Mouse (Mus musculus): Measurements from ENCODE around the gene C87436. TPM values are rescaled to one million over a fixed set of nuclear protein-coding genes. Genes with fewer than 3 reads are reported as not detected.

Gene C87436
- polyA plus RNA-seq, 1 experiment from 2014 or later: 16.1 TPM

DNA sequence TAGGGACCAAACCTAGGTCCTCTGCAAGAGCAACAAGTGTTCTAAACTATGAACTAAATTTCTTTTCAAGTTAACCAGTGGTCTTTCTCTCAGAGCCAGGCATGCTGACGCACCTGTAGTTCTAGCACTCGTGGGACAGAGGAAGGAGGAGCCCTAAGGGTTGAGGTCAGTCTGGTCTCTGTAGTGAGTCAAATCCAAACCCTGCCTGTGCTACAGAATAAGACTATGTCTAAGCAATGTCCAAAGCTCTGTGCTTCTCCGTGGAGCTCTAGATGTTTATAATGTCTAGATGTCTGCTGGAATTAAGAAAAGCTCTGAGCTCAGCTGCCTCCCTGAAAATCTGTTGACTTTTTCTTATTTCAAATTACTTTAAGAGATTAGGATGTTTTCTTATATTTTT, 18.6 kb downstream of the C87436 start:
- ChIA-PET CTCF (interaction anchor here (0.7 to 1.0 kb wide), 2 partner anchors 9 to 11 kb away, joined by 3 read pairs; no protein-coding TSS in a partner anchor), POLR2A (no interaction called here)
- ATAC-seq (no peak), DNase-seq (ENCODE audit: low read depth, low spot score) (no peak)
- H3K27me3 ChIP-seq: no peaks in the 10 kb centered on the region
- TF ChIP-seq CTCF (IDR thresholded peaks at IDR 0.05): no peak
- in situ Hi-C loops (cut with MboI; ENCODE audit: low pct_unique_long_range_greater_than_20kb): no loop called here

DNA sequence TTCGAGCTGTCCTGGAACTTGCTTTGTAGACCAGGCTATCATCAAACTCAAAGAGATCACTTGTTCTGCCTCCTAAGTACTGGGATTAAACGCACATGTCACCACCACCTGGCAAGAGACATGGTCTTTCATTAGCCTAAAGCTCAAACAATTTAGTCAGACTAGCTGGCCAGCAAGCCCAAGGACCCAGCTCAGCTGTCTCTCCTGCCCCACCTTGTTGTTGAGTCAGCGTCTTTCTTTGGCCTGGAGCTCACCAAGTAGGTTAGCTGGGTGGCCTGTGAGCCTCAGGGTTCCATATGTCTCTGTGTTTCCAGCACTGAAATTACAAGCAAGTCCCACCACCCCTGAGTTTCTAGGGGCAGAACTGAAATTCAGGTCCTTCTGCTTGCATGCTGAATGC, 24.9 kb downstream of the C87436 start:
- CTCF ChIA-PET: interaction anchor here (1.4 to 1.5 kb wide), 2 partner anchors 10 to 14 kb away, joined by 3 to 4 read pairs; no protein-coding TSS in a partner anchor
- no peak for TF ChIP-seq CTCF (IDR thresholded peaks at IDR 0.05)
- no peak for DNase-seq (ENCODE audit: low read depth, low spot score)

DNA sequence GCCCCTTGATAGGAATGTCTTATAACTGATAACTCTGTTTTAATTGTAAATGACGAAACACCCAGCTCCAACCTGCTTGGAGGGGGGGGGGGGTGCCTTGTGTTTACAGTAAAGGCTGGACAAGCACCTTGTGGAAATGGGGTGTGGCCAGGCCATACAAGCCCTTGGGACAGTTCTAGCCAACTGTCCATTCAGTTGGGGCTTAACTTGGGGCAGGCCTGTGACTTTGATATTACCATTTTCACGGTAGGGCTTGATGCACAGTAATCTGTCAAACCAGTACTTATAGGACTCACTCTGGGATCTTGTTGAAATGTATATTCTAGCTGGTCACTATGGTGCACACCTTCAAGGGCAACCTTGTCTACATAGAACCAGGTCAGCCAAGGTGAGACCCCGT, 33.1 kb downstream of the C87436 start:
- POLR2A ChIA-PET: no interaction called here

More for the DNA sequence above, 24.9 kb downstream of the C87436 start:
- POLR2A ChIA-PET: no interaction called here
- in situ Hi-C loops (cut with MboI; ENCODE audit: low pct_unique_long_range_greater_than_20kb): no loop called here
- H3K27me3 ChIP-seq: no peaks in the 10 kb centered on the region
- ATAC-seq: no peak

DNA sequence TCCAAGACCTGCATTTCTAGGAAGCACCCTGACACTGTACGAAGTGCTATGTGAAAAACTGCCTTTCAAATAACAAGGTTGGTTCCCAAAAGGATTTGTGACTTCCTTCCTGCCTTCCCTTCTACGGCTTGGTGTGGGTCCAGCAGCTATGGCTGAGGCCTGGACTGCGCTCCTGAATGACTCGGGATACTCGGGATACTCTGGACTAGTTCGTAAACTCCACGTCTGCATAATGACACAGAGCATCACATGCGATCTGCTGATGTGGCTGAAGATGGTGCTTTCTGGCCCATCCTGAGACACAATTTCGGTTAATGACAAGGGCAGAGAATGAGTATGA, 33.6 kb downstream of the C87436 start:
- ATAC-seq (no peak), DNase-seq (ENCODE audit: low read depth, low spot score) (no peak)
- in situ Hi-C loops (cut with MboI; ENCODE audit: low pct_unique_long_range_greater_than_20kb): no loop called here
- ChIA-PET POLR2A (interaction anchor here (0.7 kb wide), 1 partner anchor 53 kb away, joined by 3 read pairs; no protein-coding TSS in a partner anchor), CTCF (interaction anchor here (0.9 to 1.4 kb wide), 3 partner anchors 10 to 31 kb away, joined by 3 to 4 read pairs (median 3); no protein-coding TSS in a partner anchor)
- no peak for TF ChIP-seq CTCF (IDR thresholded peaks at IDR 0.05)
- H3K27me3 ChIP-seq: no peaks in the 10 kb centered on the region

More for the DNA sequence above, 33.1 kb downstream of the C87436 start:
- H3K27me3 ChIP-seq: no peaks in the 10 kb centered on the region
- DNase-seq (ENCODE audit: low read depth, low spot score) (no peak), ATAC-seq (no peak)
- in situ Hi-C loops (cut with MboI; ENCODE audit: low pct_unique_long_range_greater_than_20kb): no loop called here
- CTCF ChIA-PET: interaction anchor here (0.6 to 1.4 kb wide), 3 partner anchors 11 to 42 kb away, joined by 3 to 4 read pairs (median 3); no protein-coding TSS in a partner anchor
- TF ChIP-seq CTCF (IDR thresholded peaks at IDR 0.05): no peak

DNA sequence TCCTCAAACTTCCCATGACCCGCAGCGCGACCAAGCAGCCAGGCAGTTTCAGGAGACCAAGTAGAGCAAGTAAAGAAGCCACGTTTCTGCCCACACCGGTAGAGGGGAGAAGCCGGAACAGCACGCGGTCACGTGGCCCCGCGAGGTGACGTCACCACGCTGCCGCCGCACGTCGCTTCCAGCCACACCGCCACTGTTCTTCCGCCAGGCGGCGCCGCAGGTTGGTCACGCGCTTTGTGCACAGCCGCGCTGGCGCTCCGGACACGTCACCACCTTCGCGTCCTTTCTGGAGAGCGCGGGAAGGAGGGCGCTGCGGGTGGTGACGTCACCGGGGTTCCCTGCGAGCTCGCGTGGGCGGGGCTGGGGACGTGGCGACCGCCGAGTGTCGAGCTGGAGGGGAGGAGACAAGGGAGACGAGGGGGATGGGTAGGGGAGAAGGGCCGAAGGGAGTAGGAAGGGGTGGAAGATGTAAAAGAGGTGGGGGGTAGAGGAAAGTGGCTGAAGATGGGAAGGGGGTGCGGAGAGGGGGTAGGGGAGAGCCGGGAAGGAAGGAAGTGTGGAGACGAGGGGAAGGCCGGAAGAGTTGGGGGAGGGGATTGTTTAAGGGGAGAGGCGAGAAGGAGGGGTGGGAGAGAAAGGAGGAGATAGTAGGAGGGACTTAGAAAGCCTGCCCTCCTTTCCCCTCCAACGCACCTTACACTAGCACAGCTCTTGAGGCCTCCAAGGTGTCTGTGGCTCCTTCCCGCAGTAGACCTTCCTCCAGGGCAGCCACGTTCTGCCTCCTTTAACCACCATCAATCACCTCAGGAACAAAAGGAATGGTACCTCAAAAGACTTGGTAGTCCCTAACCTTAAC, 34.2 kb downstream of the C87436 start:
- POLR2A ChIA-PET: interaction anchor here (0.6 to 3.6 kb wide), 5 partner anchors 9 to 1112 kb away, joined by 3 to 29 read pairs (median 3); no protein-coding TSS in a partner anchor
- CTCF ChIA-PET: interaction anchor here (0.9 to 1.4 kb wide), 4 partner anchors 11 to 69 kb away, joined by 3 to 4 read pairs (median 3); no protein-coding TSS in a partner anchor
- peak; percentile 90 for DNase-seq (ENCODE audit: low read depth, low spot score)
- in situ Hi-C loops (cut with MboI; ENCODE audit: low pct_unique_long_range_greater_than_20kb): no loop called here
- peak; percentile 70 for ATAC-seq
- peak; percentile 100 for TF ChIP-seq CTCF (IDR thresholded peaks at IDR 0.05)
- H3K27me3 ChIP-seq: no peaks in the 10 kb centered on the region

DNA sequence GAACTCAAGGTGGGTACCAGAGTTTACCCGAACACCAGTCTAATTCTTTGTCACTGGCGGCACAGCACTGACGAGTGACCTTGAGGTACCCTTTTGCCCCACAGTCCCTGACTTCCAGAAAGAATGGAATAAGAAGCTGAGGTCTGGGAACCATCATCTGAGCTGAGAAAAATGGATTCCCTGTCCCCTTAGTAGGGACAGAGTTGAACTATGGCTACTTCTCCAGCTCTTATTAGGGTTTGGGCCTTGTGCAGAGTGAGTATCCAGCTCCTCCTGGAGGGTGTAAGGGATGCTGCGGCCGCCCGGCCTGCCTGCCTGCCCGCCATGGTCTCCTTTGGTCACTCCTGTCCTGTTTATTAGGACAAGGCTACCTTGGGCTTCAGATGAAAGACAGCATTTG, 34.9 kb downstream of the C87436 start:
- DNase-seq (ENCODE audit: low read depth, low spot score) (no peak), ATAC-seq (no peak)
- in situ Hi-C loops (cut with MboI; ENCODE audit: low pct_unique_long_range_greater_than_20kb): no loop called here
- ChIA-PET CTCF (interaction anchor here (1.0 to 1.2 kb wide), 2 partner anchors 12 to 69 kb away, joined by 3 to 4 read pairs; no protein-coding TSS in a partner anchor), POLR2A (interaction anchor here (0.7 to 3.6 kb wide), 4 partner anchors 9 to 127 kb away, joined by 3 to 29 read pairs (median 4); no protein-coding TSS in a partner anchor)
- no peak for TF ChIP-seq CTCF (IDR thresholded peaks at IDR 0.05)
- H3K27me3 ChIP-seq: no peaks in the 10 kb centered on the region

DNA sequence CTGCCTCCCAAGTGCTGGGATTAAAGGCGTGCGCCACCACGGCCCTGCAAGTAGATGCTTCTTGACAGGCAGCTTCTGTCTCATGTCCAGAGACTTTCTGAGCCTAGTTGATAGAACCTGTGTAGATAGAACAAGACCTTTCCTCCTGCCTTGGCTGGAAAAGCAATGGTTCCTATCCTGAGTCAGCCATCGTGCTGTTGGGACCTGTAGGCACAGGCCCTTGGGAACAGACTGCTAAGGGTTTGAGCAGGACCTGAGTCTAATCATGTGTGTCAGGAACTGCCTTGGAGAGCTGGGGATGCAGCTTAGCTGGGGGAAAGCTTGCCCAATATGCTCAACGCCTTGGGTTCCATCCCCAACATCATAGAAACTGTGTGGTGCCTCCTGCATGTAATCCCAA, 35.9 kb downstream of the C87436 start:
- POLR2A ChIA-PET: interaction anchor here (0.6 to 3.6 kb wide), 3 partner anchors 13 to 212 kb away, joined by 3 to 29 read pairs (median 5); no protein-coding TSS in a partner anchor

DNA sequence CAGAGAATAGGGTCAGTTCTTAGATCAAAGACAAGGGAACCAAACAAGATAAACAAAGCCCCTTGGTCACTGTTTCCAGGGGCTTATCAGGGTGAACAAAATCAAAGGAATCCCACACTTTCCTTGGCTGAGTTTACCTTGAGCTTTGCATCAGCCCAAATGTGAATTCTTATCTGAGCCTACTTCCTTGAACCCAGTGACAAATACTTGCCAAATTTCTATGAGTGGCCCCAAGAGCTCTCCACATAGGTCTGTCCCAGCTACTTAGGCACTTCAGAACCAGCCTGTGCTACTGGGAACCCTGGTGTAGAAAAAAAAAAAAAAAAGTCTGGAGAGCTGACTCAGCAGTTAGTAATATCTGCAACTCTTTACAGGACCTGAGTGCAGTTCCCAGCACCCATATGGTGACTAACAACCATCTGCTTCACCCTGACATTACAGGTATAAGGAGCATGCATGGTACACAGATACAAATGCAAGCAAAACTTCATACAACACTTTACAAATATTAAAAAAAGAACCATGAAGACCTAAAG, 36.5 kb downstream of the C87436 start:
- ChIA-PET POLR2A (interaction anchor here (0.6 to 3.6 kb wide), 2 partner anchors 50 to 212 kb away, joined by 3 to 29 read pairs; no protein-coding TSS in a partner anchor), CTCF (interaction anchor here (0.8 to 0.9 kb wide), 2 partner anchors 9 to 43 kb away, joined by 3 to 4 read pairs; no protein-coding TSS in a partner anchor)
- in situ Hi-C loops (cut with MboI; ENCODE audit: low pct_unique_long_range_greater_than_20kb): loop anchor here (5.0 kb wide), 1 partner anchor 38 kb away; no protein-coding TSS in a partner anchor
- no peak for DNase-seq (ENCODE audit: low read depth, low spot score)
- no peaks in the 10 kb centered on the region for H3K27me3 ChIP-seq
- no peak for TF ChIP-seq CTCF (IDR thresholded peaks at IDR 0.05)
- ATAC-seq: no peak

More for the DNA sequence above, 35.9 kb downstream of the C87436 start:
- ATAC-seq (no peak), DNase-seq (ENCODE audit: low read depth, low spot score) (no peak)
- CTCF ChIA-PET: interaction anchor here (0.8 to 0.9 kb wide), 2 partner anchors 10 to 44 kb away, joined by 3 to 4 read pairs; no protein-coding TSS in a partner anchor
- in situ Hi-C loops (cut with MboI; ENCODE audit: low pct_unique_long_range_greater_than_20kb): no loop called here
- H3K27me3 ChIP-seq: no peaks in the 10 kb centered on the region
- TF ChIP-seq CTCF (IDR thresholded peaks at IDR 0.05): no peak

DNA sequence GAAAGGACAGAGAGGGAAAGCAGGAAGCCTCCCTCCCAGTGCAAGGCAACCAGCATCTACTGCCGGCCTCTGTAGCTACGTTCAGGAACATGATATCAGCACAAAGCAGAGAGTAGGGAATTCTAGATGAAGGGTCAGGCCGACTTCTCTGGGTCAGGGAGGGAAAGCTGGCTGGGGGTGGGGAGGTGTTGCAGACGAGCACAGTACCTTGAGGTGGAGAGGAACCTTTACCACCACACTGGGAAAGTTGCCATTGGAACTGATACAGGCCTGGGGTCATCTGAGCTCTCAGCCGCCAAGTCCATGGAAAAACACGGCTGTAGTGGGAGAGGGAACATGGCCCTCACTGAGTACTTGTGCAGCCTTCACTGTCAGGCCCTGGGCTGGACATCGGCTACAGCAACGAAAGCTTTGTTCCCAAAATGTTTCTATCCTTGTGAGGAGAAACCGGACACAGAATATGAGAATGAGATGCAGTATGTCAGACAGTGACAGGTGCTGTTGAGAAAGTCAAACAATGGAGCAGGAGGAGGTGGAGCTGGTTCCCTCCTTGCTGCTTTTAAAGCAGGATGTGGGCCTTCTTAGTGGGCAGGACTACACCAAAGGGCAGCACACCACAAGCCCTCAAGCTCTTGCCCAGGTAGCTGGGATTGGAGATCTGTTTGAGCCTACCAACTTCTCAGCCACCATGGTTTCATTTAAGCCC, 37.4 kb downstream of the C87436 start:
- in situ Hi-C loops (cut with MboI; ENCODE audit: low pct_unique_long_range_greater_than_20kb): loop anchor here (5.0 kb wide), 1 partner anchor 37 kb away; no protein-coding TSS in a partner anchor
- TF ChIP-seq CTCF (IDR thresholded peaks at IDR 0.05): no peak
- POLR2A ChIA-PET: interaction anchor here (0.6 to 3.6 kb wide), 2 partner anchors 49 to 267 kb away, joined by 3 to 29 read pairs; no protein-coding TSS in a partner anchor
- CTCF ChIA-PET: interaction anchor here (1.7 kb wide), 1 partner anchor 40 kb away, joined by 3 read pairs; no protein-coding TSS in a partner anchor
- H3K27me3 ChIP-seq: no peaks in the 10 kb centered on the region
- no peak for ATAC-seq
- DNase-seq (ENCODE audit: low read depth, low spot score): no peak
